In the genomic region with DNA sequence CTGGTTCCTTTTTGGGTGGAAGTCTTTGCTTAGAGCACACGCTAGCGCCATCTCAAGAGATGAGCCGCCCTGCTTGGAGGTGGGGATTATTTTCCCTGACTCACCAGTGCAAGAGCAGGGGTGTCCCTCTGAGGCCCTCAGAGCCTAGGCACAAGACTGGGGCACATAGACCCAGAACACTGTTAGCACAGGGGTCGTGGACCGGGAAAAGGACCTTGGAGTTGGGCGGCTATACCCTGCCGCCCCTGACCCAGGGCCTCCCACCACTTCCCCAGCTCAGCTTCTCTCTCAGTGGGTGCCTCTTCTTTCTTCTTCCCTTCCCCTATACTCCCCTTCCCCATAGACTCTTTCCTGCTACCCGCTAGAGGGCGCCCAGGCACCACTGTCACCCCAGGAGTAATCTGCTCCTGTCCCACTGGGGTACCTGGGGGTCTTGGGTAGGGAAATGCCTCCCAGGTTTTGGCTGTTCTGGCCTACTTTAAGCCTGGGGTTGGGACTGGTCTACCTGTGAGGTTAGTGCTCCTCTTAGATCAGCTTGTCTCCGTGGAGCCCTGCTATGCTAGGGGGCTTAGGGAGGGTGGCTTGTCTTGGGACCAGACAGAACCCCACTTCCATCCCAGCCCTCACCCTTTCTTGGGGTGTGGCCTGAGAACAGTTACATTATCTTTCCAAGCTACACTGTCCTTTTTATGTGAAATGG, we compare ENCODE assay signal across 8 mouse cellular contexts. TPM values are rescaled to one million over a fixed set of nuclear protein-coding genes. Genes with fewer than 3 reads are reported as not detected.
DNase-seq lines count a peak whose midpoint lies in the region; ATAC-seq and TF ChIP-seq lines count a peak whose summit lies in the region.

No protein-coding gene starts in this region.

- H3K9ac ChIP-seq in hindbrain, embryonic 12.5 days, result no peak overlapping the region

- TF ChIP-seq CTCF in bone marrow, adult 2 months (IDR thresholded peaks at IDR 0.05; ENCODE audit: control insufficient read depth, insufficient read depth, low read length), result peak; percentile 27; the same call in 1 of the 2 replicates
- peak; percentile 30; the same call in 1 of the 2 replicates for TF ChIP-seq CTCF in lung, adult 2 months (IDR thresholded peaks at IDR 0.05; ENCODE audit: insufficient read depth, low read length)
- peak; percentile 66; the same call in 1 of the 2 replicates for TF ChIP-seq CTCF in small intestine, adult 2 months (IDR thresholded peaks at IDR 0.05; ENCODE audit: extremely low read depth, insufficient read length, insufficient replicate concordance, low read depth, low read length)

- no peak overlapping the region for H3K27ac ChIP-seq in bone marrow, adult 2 months (ENCODE audit: control insufficient read depth, insufficient read depth, low read depth, low read length, poor library complexity)
- peak overlapping the region; percentile 76 for H3K27ac ChIP-seq in hindbrain, embryonic 12.5 days
- H3K27ac ChIP-seq in small intestine, adult 2 months (ENCODE audit: insufficient read depth, low read depth, low read length), result no peak overlapping the region

- H3K9me3 ChIP-seq in hindbrain, embryonic 12.5 days (replicated peaks), result no peaks in the 10 kb centered on the region

- peak overlapping the region; percentile 38 for H3K4me2 ChIP-seq in hindbrain, embryonic 12.5 days (replicated peaks)

- no peaks in the 10 kb centered on the region for H3K4me1 ChIP-seq in bone marrow, adult 2 months (ENCODE audit: control insufficient read depth, insufficient read depth, low read length)
- peaks cover 24% of the 10 kb centered on the region for H3K4me1 ChIP-seq in hindbrain, embryonic 12.5 days
- H3K4me1 ChIP-seq in lung, adult 2 months (ENCODE audit: control insufficient read depth, insufficient read depth, low read length), result no peaks in the 10 kb centered on the region
- H3K4me1 ChIP-seq in small intestine, adult 2 months (ENCODE audit: control insufficient read depth, insufficient read depth, insufficient read length, low read length), result no peaks in the 10 kb centered on the region

- TF ChIP-seq POLR2A in bone marrow, adult 2 months (IDR thresholded peaks at IDR 0.05; ENCODE audit: borderline replicate concordance, control insufficient read depth, low read depth, low read length), result no peak
- TF ChIP-seq POLR2A in lung, adult 2 months (IDR thresholded peaks at IDR 0.05; ENCODE audit: borderline replicate concordance, extremely low read depth, low read depth, low read length), result no peak
- TF ChIP-seq POLR2A in small intestine, adult 2 months (IDR thresholded peaks at IDR 0.05; ENCODE audit: low read depth, low read length), result no peak

- peak; percentile 67 for ATAC-seq in hindbrain, embryonic 12.5 days (ENCODE audit: low FRiP score)

- H3K27me3 ChIP-seq in hindbrain, embryonic 12.5 days, result 0 out of 2 replicates have a peak, but pooled peaks cover 4% of the 10 kb centered on the region
- no peaks in the 10 kb centered on the region; the same call in 1 of the 2 replicates for H3K27me3 ChIP-seq in small intestine, adult 2 months (ENCODE audit: control insufficient read depth, insufficient read depth, low read length)

- WGBS in bone marrow, adult 2 months, result 10% methylated on average over 10 of the region's 10 CpGs
- 5% methylated on average over 10 of the region's 10 CpGs for WGBS in hindbrain, embryonic 12.5 days
- WGBS in lung, adult 2 months, result 8% methylated on average over 10 of the region's 10 CpGs
- 8% methylated on average over 10 of the region's 10 CpGs for WGBS in small intestine, adult 2 months

- no peaks in the 10 kb centered on the region for H3K36me3 ChIP-seq in hindbrain, embryonic 12.5 days
- no peaks in the 10 kb centered on the region for H3K36me3 ChIP-seq in small intestine, adult 2 months (ENCODE audit: control insufficient read depth, insufficient read depth, low read length)

- H3K4me3 ChIP-seq in bone marrow, adult 2 months (replicated peaks; ENCODE audit: control insufficient read depth, low read depth, low read length), result no peak overlapping the region
- no peak overlapping the region for H3K4me3 ChIP-seq in hindbrain, embryonic 12.5 days
- no peak overlapping the region for H3K4me3 ChIP-seq in lung, adult 2 months (replicated peaks; ENCODE audit: extremely low read depth, low read depth, low read length)
- H3K4me3 ChIP-seq in small intestine, adult 2 months (ENCODE audit: low read depth, low read length), result no peak overlapping the region

- peak; percentile 53 for DNase-seq in gastrocnemius, postnatal 10 days
- no peak for DNase-seq in gastrocnemius, adult 8-10 months (ENCODE audit: low spot score in 2 of 2)
- peak; percentile 50 for DNase-seq in A20 (ENCODE audit: low read depth, low spot score)
- no peak for DNase-seq in lung, adult 2 months
- DNase-seq in ovary, postnatal 14 days (ENCODE audit: low spot score), result no peak

RNA-seq across cellular contexts. Expression of a gene that starts 51.2 kb away (rescaled TPM):
- 1 to 10 TPM; 5.9 to 7.2 TPM for total RNA-seq in gastrocnemius, postnatal 10 days (2021)
- total RNA-seq in gastrocnemius, adult 8-10 months (2022), result 1 to 10 TPM; 3.8 to 6.1 (median 5.3) TPM
- 2.2 and 3.4 TPM in 2 replicates for polyA plus RNA-seq in bone marrow, adult 2 months (2011; ENCODE audit: insufficient read depth, insufficient read length, low replicate concordance, missing spikeins)
- 7.9 TPM in 2 replicates for polyA plus RNA-seq in hindbrain, embryonic 12.5 days (2016; fragmentation: Nextera tagmentation; extraction: Ambion mirVana)
- polyA plus RNA-seq in lung, adult 2 months (2012; rRNA removed), result 21.7 and 26.9 TPM in 2 replicates
- 38.7 and 93.9 TPM in 2 replicates for polyA plus RNA-seq in small intestine, adult 2 months (2012; rRNA removed)

Comparison
In these comparisons a context has a peak if more than half of its experiments do, and no peak if none do; other contexts are left out.
1. DNase-seq: peak in gastrocnemius, postnatal 10 days (single experiment) and A20 (single experiment); none in gastrocnemius, adult 8-10 months (0 of 2), lung, adult 2 months (single experiment) and ovary, postnatal 14 days (single experiment).
2. Peak in every context shown above with its lines, with median percentiles within 50 percentile points of each other: CTCF ChIP-seq.